Mouse (Mus musculus): Measurements from ENCODE around the gene Slc39a13. TPM values are rescaled to one million over a fixed set of nuclear protein-coding genes. Genes with fewer than 3 reads are reported as not detected.

Gene Slc39a13
- polyA plus RNA-seq (2015; fragmentation: Nextera tagmentation; extraction: Ambion mirVana), result 10.9 and 13.6 TPM in 2 replicates

DNA sequence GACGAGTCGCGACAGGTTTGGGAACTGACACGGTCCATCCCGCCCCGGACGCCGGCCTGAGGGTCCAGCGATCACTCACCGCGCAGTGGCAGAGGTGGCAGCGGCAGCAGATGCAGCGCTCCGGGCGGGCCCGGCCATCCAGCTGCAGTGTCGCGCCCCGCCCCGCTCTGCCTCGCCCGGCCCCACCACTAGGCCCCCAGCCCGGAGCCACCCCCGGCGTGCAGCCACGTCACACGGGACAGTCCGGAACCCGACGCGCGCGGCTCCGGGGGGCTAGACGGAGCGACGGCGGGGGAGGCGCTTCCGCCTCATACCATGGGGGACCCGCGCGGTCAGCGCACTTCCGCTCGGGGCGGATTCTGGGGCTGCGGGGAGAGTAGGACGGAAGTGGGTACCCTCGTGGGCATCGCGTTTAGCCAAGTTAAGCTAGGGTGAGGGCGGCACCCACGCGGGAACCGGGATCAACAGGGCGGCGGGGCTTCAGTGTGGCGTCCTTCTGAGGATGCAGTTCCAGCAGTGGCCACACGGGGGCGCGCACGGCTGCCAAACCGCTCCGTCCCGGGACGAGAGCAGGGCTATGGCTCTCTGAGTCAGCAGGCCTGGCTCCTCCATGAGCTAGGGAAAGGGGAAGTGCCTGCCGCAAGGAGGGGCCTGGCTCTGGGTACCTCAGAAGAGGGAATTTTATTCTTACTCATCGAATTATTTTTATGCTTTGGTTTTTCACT lies at the start of gene Slc39a13:
Gene Slc39a13 (minus strand): TSS at position 342 of the 725 bp plus-strand sequence.
- peak within 1 kb of the TSS; percentile 76 for H3K4me3 ChIP-seq (replicated peaks)
- peaks cover 43% of the 10 kb centered on the region for H3K4me1 ChIP-seq (replicated peaks)
- peak within 1 kb of the TSS; percentile 95 for H3K4me2 ChIP-seq
- under 1% methylated on average over 66 of the region's 69 CpGs for WGBS (ENCODE audit: insufficient replicate concordance)
- H3K9ac ChIP-seq, result peak within 1 kb of the TSS; percentile 70
- H3K27me3 ChIP-seq, result no peaks in the 10 kb centered on the region
- no peaks in the 10 kb centered on the region; the same call in 1 of the 2 replicates for H3K36me3 ChIP-seq (replicated peaks)
- peak; percentile 95 for ATAC-seq (ENCODE audit: insufficient read depth)
- H3K27ac ChIP-seq (replicated peaks), result peak within 1 kb of the TSS; percentile 90
- no peaks in the 10 kb centered on the region for H3K9me3 ChIP-seq (replicated peaks)

DNA sequence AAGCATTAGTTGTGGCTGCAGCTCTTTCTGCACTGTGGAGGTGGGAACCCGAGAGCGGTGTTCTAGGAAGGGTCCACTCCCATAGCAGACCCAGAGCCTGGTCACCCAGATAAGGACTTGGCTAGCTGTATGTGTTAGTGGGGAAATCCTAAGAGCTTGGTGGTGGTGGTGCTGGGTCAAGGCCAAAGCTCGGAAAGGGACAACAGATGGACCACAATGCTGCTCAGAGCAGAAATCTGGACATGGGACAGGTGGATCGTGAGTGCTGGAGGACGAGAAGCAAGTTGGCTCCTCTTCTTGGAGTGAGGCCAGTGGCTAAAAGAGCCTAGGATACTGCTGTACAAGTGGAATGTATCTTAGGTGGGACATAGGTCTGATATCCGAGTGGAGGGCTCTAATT lies 49.3 kb upstream of the Slc39a13 start:
- no peak for ATAC-seq (ENCODE audit: insufficient read depth)
- no peaks in the 10 kb centered on the region for H3K9me3 ChIP-seq (replicated peaks)
- no peak overlapping the region for H3K9ac ChIP-seq
- WGBS (ENCODE audit: insufficient replicate concordance), result 58% methylated on average over 6 of the region's 6 CpGs
- no peak overlapping the region for H3K4me2 ChIP-seq
- peaks cover 6% of the 10 kb centered on the region; the same call in 1 of the 2 replicates for H3K27me3 ChIP-seq
- H3K4me1 ChIP-seq (replicated peaks), result peaks cover 8% of the 10 kb centered on the region
- H3K27ac ChIP-seq (replicated peaks), result no peak overlapping the region
- 0 out of 2 replicates have a peak, but pooled peaks cover 4% of the 10 kb centered on the region for H3K36me3 ChIP-seq (replicated peaks)
- H3K4me3 ChIP-seq (replicated peaks), result no peak overlapping the region

DNA sequence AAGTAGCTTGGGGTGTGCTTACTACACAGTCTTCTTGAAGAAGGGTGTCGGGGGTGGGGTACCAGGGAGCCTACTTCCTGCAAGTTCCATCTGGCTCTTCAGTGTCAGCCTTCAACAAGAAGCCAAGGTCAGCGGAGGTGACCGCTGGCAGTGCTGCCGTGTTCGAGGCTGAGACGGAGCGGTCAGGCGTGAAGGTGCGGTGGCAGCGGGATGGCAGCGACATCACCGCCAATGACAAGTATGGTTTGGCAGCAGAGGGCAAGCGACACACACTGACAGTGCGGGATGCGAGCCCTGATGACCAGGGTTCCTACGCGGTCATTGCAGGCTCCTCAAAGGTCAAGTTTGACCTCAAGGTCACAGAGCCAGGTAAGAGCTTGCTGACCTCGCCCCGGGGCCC lies 48.8 kb upstream of the Slc39a13 start:
- 86% methylated on average over 19 of the region's 19 CpGs for WGBS (ENCODE audit: insufficient replicate concordance)
- peaks cover 13% of the 10 kb centered on the region for H3K4me1 ChIP-seq (replicated peaks)
- H3K4me2 ChIP-seq, result no peak overlapping the region
- no peak for ATAC-seq (ENCODE audit: insufficient read depth)
- H3K36me3 ChIP-seq (replicated peaks), result 0 out of 2 replicates have a peak, but pooled peaks cover 4% of the 10 kb centered on the region
- H3K9ac ChIP-seq, result no peak overlapping the region
- H3K4me3 ChIP-seq (replicated peaks), result no peak overlapping the region
- no peaks in the 10 kb centered on the region for H3K9me3 ChIP-seq (replicated peaks)
- no peak overlapping the region for H3K27ac ChIP-seq (replicated peaks)
- H3K27me3 ChIP-seq, result peaks cover 6% of the 10 kb centered on the region; the same call in 1 of the 2 replicates

DNA sequence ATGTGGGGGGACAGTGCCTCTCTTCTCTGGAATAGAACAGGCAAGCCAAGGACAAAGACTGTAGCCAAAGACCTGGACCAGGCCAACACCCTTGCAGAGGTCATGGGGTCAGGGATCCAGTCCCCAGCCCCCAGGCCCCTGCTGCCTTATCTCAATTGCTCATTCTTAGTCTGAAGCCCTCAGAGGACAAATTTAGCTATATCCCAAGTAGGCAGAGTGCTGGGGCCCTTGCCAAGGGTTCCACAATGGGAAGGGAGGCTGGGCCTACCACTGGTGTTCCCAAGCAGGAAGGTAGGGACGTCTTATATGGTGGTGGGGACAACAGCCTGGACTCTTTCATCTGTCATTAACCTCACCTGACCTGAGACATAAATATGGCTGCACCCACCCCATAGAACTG lies 48.4 kb upstream of the Slc39a13 start:
- no peak overlapping the region for H3K4me3 ChIP-seq (replicated peaks)
- H3K4me1 ChIP-seq (replicated peaks), result peaks cover 17% of the 10 kb centered on the region
- peaks cover 6% of the 10 kb centered on the region; the same call in 1 of the 2 replicates for H3K27me3 ChIP-seq
- no peak overlapping the region for H3K27ac ChIP-seq (replicated peaks)
- WGBS (ENCODE audit: insufficient replicate concordance), result 54% methylated on average over 1 of the region's 1 CpGs
- 0 out of 2 replicates have a peak, but pooled peaks cover 4% of the 10 kb centered on the region for H3K36me3 ChIP-seq (replicated peaks)
- H3K4me2 ChIP-seq, result no peak overlapping the region
- ATAC-seq (ENCODE audit: insufficient read depth), result no peak
- no peak overlapping the region for H3K9ac ChIP-seq
- H3K9me3 ChIP-seq (replicated peaks), result no peaks in the 10 kb centered on the region

DNA sequence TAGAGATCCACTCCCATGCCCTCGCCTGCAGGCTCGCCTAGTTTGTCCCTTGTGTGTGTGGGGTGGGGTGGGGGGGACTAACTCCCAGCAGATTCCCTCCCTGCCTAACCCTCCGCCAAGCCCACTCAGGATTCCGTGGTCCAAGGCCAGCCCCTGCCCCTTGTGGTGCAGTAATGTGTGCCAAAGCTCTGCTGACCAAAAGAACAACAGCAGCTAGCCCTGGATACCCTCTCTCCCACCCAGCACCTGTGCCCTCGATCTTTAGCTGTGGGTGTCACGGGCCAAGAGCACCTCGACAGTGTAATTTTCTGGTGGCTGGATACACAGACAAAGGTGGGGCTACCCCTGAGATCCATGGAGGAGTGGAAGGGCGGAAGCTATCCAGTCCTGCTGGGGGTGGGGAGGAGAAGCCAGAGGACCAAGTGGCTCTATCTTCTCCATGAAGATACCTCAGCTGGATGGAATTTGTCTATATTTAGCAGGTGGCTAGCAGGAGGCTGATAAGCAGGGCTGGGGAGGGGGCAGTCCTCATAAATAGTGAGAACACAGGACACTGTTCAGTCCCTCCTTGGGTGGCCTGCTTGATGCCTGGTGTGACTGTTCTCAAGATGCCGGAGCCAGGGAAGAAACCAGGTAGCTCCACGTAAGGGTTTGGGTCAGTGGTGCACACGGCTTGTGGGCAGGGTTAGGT lies 47.5 kb upstream of the Slc39a13 start, which contains the start of gene Mybpc3:
Gene Mybpc3 (plus strand): TSS at position 560 of the 691 bp plus-strand sequence.
- H3K4me2 ChIP-seq, result no peak within 1 kb of the TSS
- H3K9me3 ChIP-seq (replicated peaks), result no peaks in the 10 kb centered on the region
- H3K36me3 ChIP-seq (replicated peaks), result 0 out of 2 replicates have a peak, but pooled peaks cover 4% of the 10 kb centered on the region
- H3K4me1 ChIP-seq (replicated peaks), result peaks cover 26% of the 10 kb centered on the region
- ATAC-seq (ENCODE audit: insufficient read depth), result no peak
- no peak within 1 kb of the TSS for H3K27ac ChIP-seq (replicated peaks)
- H3K4me3 ChIP-seq (replicated peaks), result no peak within 1 kb of the TSS
- peaks cover 6% of the 10 kb centered on the region; the same call in 1 of the 2 replicates for H3K27me3 ChIP-seq
- 64% methylated on average over 11 of the region's 11 CpGs for WGBS (ENCODE audit: insufficient replicate concordance)
- no peak within 1 kb of the TSS for H3K9ac ChIP-seq

DNA sequence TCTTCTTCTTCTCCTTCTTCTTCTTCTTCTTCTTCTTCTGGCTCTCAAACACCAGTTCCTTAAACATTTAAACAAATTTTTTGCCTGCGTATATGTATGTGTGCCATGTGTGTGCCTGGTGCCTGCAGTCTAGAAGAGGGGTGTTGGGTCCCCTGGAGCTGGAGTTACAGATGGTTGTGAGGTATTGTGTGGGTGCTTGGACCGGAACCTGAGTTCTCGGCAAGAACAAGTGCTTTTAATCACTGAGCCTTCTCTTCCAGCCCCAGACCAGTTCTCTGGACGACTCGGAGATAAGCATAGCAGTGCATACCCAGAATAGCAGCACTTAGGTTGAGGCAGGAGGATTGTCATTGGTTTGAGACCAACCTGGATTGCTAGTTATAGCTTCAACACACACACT lies 46.6 kb upstream of the Slc39a13 start:
- no peak for ATAC-seq (ENCODE audit: insufficient read depth)
- H3K27ac ChIP-seq (replicated peaks), result no peak overlapping the region
- H3K9me3 ChIP-seq (replicated peaks), result no peaks in the 10 kb centered on the region
- H3K4me2 ChIP-seq, result no peak overlapping the region
- H3K36me3 ChIP-seq (replicated peaks), result 0 out of 2 replicates have a peak, but pooled peaks cover 4% of the 10 kb centered on the region
- H3K9ac ChIP-seq, result no peak overlapping the region
- no peak overlapping the region for H3K4me3 ChIP-seq (replicated peaks)
- peaks cover 34% of the 10 kb centered on the region for H3K4me1 ChIP-seq (replicated peaks)
- WGBS (ENCODE audit: insufficient replicate concordance), result 68% methylated on average over 5 of the region's 5 CpGs
- peaks cover 4% of the 10 kb centered on the region; the same call in 1 of the 2 replicates for H3K27me3 ChIP-seq

DNA sequence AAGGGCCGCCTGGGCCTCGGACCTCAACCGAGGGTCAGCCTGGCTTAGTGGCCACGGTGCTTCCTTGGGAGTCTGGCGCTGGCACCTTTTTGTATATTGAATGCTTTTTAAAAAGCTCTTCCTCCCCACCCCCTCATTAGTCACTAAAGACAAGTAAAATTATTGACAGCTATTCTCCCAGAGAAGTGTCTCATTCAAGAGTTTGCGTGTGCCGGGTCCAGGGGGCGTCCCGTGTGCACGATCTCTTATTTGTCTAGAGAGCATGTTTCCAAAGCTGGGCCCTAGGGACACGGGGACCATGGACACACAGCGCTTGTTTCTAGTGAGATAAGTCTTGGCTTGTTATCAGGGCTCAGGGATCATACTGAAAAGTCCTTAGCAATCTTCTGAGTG lies 45.4 kb upstream of the Slc39a13 start:
- no peak overlapping the region for H3K27ac ChIP-seq (replicated peaks)
- peak overlapping the region; percentile 65 for H3K4me2 ChIP-seq
- H3K9me3 ChIP-seq (replicated peaks), result no peaks in the 10 kb centered on the region
- H3K4me1 ChIP-seq (replicated peaks), result peaks cover 34% of the 10 kb centered on the region
- peak overlapping the region; percentile 35; the same call in 1 of the 2 replicates for H3K9ac ChIP-seq
- H3K27me3 ChIP-seq, result no peaks in the 10 kb centered on the region; the same call in 1 of the 2 replicates
- H3K36me3 ChIP-seq (replicated peaks), result 0 out of 2 replicates have a peak, but pooled peaks cover 4% of the 10 kb centered on the region
- no peak for ATAC-seq (ENCODE audit: insufficient read depth)
- H3K4me3 ChIP-seq (replicated peaks), result peak overlapping the region; percentile 41
- 72% methylated on average over 12 of the region's 12 CpGs for WGBS (ENCODE audit: insufficient replicate concordance)

DNA sequence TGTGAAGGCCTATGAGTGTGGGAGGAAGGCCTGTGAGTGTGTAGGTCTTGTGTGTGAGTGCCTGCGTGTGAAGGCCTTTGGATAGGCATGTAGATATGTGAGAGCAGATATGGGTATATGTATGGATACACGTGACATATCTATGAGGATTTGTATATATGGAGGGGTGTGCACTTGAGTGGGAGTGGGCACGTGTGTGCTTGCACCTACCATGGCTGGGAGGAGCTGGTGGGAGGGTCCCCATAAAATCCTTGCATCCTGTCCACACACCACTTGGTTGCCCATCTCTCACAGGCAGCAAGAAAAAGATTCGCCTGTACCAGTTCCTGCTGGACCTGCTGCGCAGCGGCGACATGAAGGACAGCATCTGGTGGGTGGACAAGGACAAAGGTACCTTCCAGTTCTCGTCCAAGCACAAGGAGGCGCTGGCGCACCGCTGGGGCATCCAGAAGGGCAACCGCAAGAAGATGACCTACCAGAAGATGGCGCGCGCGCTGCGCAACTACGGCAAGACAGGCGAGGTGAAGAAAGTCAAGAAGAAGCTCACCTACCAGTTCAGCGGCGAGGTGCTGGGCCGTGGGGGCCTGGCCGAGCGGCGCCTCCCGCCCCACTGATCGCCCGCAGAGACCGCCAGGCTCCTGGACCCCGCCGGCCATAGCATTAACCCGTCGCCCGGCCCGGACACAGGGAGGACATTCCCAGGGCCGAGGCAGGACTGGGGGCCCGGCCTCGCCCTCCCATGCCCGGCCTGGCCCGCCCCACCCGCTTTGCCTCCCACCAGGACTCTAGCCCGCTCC lies 44.8 kb upstream of the Slc39a13 start:
- no peaks in the 10 kb centered on the region for H3K27me3 ChIP-seq
- 64% methylated on average over 42 of the region's 42 CpGs for WGBS (ENCODE audit: insufficient replicate concordance)
- peaks cover 37% of the 10 kb centered on the region for H3K4me1 ChIP-seq (replicated peaks)
- 0 out of 2 replicates have a peak, but pooled peaks cover 4% of the 10 kb centered on the region for H3K36me3 ChIP-seq (replicated peaks)
- ATAC-seq (ENCODE audit: insufficient read depth), result peak; percentile 39; the same call in 1 of the 2 replicates
- no peaks in the 10 kb centered on the region for H3K9me3 ChIP-seq (replicated peaks)
- peak overlapping the region; percentile 41 for H3K4me3 ChIP-seq (replicated peaks)
- H3K4me2 ChIP-seq, result peak overlapping the region; percentile 65
- H3K27ac ChIP-seq (replicated peaks), result no peak overlapping the region
- H3K9ac ChIP-seq, result peak overlapping the region; percentile 35; the same call in 1 of the 2 replicates

DNA sequence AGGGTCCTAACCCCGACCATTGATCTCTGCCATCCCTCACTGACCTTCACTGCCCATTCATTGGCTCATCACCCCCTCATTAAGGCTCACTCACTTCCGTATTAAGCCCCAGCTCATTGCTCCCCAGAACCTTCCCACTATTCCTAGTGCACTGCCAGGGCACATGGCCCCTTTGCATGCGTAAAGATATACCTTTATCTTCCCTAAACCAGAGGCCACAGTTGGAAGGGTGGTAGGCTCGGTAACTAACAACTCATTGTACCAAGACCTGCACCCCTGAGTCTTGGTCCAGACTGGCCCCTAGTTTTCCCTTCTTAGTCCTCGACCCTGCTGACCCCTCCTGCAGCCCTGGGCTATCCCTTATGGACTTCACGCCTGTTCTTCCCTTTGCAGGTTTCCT lies 43.6 kb upstream of the Slc39a13 start:
- Histone ChIP-seq H3K27me3 (no peaks in the 10 kb centered on the region), H3K36me3 (replicated peaks) (0 out of 2 replicates have a peak, but pooled peaks cover 4% of the 10 kb centered on the region), H3K4me1 (replicated peaks) (peaks cover 41% of the 10 kb centered on the region), H3K9me3 (replicated peaks) (no peaks in the 10 kb centered on the region), H3K4me2 (peak overlapping the region; percentile 8; the same call in 1 of the 2 replicates), H3K9ac (no peak overlapping the region), H3K4me3 (replicated peaks) (no peak overlapping the region), H3K27ac (replicated peaks) (0 out of 2 replicates have a peak overlapping the region, but pooled peaks have one; percentile 8)
- no peak for ATAC-seq (ENCODE audit: insufficient read depth)
- 38% methylated on average over 6 of the region's 6 CpGs for WGBS (ENCODE audit: insufficient replicate concordance)

DNA sequence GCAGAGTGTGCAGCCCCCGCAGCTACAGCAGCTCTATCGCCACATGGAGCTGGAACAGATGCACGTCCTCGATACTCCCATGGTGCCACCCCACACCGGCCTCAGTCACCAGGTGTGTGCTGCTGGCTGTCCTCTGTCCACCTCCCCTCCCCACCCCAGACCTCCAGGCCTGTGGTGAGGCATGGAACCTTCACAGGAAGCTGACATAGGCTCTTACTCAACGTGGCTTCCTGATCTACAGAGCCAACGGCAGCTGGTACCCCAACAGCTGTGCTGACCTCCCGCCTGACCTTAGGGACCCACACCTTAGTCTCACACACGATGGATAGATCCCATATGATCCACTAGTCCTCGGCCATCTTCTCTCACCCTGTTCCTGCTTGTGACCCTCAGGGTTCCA lies 43.1 kb upstream of the Slc39a13 start:
- H3K27me3 ChIP-seq, result no peaks in the 10 kb centered on the region
- no peaks in the 10 kb centered on the region for H3K9me3 ChIP-seq (replicated peaks)
- 57% methylated on average over 10 of the region's 10 CpGs for WGBS (ENCODE audit: insufficient replicate concordance)
- 0 out of 2 replicates have a peak, but pooled peaks cover 4% of the 10 kb centered on the region for H3K36me3 ChIP-seq (replicated peaks)
- H3K9ac ChIP-seq, result no peak overlapping the region
- H3K4me3 ChIP-seq (replicated peaks), result no peak overlapping the region
- 0 out of 2 replicates have a peak overlapping the region, but pooled peaks have one; percentile 8 for H3K27ac ChIP-seq (replicated peaks)
- peaks cover 46% of the 10 kb centered on the region for H3K4me1 ChIP-seq (replicated peaks)
- H3K4me2 ChIP-seq, result no peak overlapping the region
- no peak for ATAC-seq (ENCODE audit: insufficient read depth)

All from liver, embryonic 15.5 days (tissue).